Comparison of ENCODE assay signal across 8 mouse cellular contexts in the genomic region with DNA sequence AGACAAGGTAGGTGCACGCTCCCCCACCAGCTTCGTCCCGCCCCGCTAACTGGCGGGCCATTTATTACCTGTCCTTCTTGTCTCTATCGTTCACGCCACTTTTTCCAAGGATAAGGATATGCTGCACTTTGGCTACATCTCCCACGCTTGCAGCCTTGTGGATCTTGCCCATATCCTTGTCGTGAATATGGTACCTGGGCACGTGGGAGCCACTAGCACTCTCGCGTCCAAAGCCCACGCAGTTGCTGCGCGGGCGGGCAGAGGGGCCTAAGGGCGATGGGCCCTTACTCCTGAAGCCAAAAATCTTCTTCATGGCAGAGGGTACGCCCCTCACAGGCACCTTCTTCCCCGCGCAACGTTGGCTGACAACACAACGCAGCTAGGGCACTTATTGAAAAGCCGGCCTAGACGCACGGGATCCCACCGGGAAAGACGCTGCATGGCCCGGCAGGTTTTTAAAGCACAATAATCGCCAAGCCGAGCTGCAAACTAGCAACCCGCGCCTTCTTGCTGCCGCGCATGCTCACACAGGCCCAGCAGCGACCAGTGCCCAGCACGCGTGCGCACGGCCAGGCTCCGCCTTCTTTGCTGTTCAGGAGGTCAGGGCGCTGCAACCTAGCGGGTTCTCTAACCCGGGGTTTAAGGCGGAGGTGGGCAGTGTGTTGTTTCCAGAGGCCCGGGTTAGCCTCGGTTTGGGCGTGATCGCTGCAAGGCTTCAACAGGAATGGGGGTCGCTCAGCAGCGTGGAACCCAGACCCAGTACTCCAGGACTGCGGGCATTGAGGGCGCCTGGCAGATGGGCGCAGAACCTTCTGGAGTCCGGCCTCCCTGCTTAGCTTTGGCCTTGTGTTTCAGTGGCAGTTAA. TPM values are rescaled to one million over a fixed set of nuclear protein-coding genes. Genes with fewer than 3 reads are reported as not detected.
DNase-seq lines count a peak whose midpoint lies in the region; ATAC-seq and TF ChIP-seq lines count a peak whose summit lies in the region.

A gene (minus strand): TSS at position 482 of the 865 bp plus-strand sequence.

- TF ChIP-seq CTCF in cortical plate, adult 2 months (IDR thresholded peaks at IDR 0.05; ENCODE audit: extremely low read depth, insufficient read depth, low read length): no peak

- H3K4me1 ChIP-seq in cortical plate, adult 2 months (ENCODE audit: control insufficient read depth, insufficient read depth, low read length): peaks cover 2% of the 10 kb centered on the region
- peaks cover 21% of the 10 kb centered on the region for H3K4me1 ChIP-seq in megakaryocyte, embryonic 14.5 days

- peak within 1 kb of the TSS; percentile 57; the same call in 1 of the 2 replicates for H3K27ac ChIP-seq in cortical plate, adult 2 months (ENCODE audit: insufficient read depth, low read length)

- peak; percentile 91 for ATAC-seq in activated CD4-positive, CD25-positive, alpha-beta regulatory T cell, adult 4 months

- H3K36me3 ChIP-seq in megakaryocyte, embryonic 14.5 days (replicated peaks; ENCODE audit: low read length): peaks cover 22% of the 10 kb centered on the region

- peak; percentile 84 to 88 for DNase-seq in gastrocnemius, adult 8-10 months (ENCODE audit: low spot score in 2 of 2)
- DNase-seq in hindlimb bud, embryonic 11.5 days (ENCODE audit: extremely low spot score, low read depth, low spot score): peak; percentile 72
- peak; percentile 86 to 87 for DNase-seq in left cerebral cortex, adult 8-10 months (ENCODE audit: low spot score in 2 of 2)
- peak; percentile 94 to 95 for DNase-seq in right cerebral cortex, postnatal 10 days (ENCODE audit: low spot score in 2 of 2)
- peak; percentile 93 for DNase-seq in urinary bladder, postnatal 25 days (ENCODE audit: low spot score)

- TF ChIP-seq POLR2A in cortical plate, adult 2 months (IDR thresholded peaks at IDR 0.05; ENCODE audit: extremely low read depth, insufficient read depth, low read length): peak; percentile 86

- H3K9me3 ChIP-seq in megakaryocyte, embryonic 14.5 days: no peaks in the 10 kb centered on the region

- H3K4me3 ChIP-seq in cortical plate, adult 2 months (ENCODE audit: insufficient read depth, low read length): peak within 1 kb of the TSS; percentile 83
- H3K4me3 ChIP-seq in megakaryocyte, embryonic 14.5 days (replicated peaks): peak within 1 kb of the TSS; percentile 93

- no peaks in the 10 kb centered on the region for H3K27me3 ChIP-seq in megakaryocyte, embryonic 14.5 days (replicated peaks)

RNA-seq across cellular contexts. Expression of the gene that starts here (rescaled TPM):
- polyA plus RNA-seq in activated CD4-positive, CD25-positive, alpha-beta regulatory T cell, adult 4 months (2017; shearing (Covaris generic)): 1 to 10 TPM; 5.4 to 8.3 TPM
- 7.0 and 7.1 TPM in 2 replicates for polyA plus RNA-seq in cortical plate, adult 2 months (2012; rRNA removed)
- total RNA-seq in gastrocnemius, adult 8-10 months (2022): 1 to 10 TPM; 1.7 to 1.9 (median 1.7) TPM
- 10 to 100 TPM in 2 of 4 experiments, 1 to 10 TPM in 2; 8.4 to 12.3 (median 10.4) TPM for total RNA-seq in left cerebral cortex, adult 8-10 months (2022)
- polyA plus RNA-seq in megakaryocyte, embryonic 14.5 days (2012; ENCODE audit: insufficient read depth, low replicate concordance): 0.12 and 0.30 TPM in 2 replicates

Comparison
In these comparisons a context has a peak if more than half of its experiments do, and no peak if none do; other contexts are left out.
1. Peak in every context shown above with its lines: DNase-seq, ATAC-seq, H3K4me3 ChIP-seq and H3K27ac ChIP-seq.